Mouse (Mus musculus): Measurements from ENCODE around the gene Chrna5. TPM values are rescaled to one million over a fixed set of nuclear protein-coding genes. Genes with fewer than 3 reads are reported as not detected.

Chrna5 gene
- total RNA-seq, 2 experiments from 2014 or later: not detected

DNA sequence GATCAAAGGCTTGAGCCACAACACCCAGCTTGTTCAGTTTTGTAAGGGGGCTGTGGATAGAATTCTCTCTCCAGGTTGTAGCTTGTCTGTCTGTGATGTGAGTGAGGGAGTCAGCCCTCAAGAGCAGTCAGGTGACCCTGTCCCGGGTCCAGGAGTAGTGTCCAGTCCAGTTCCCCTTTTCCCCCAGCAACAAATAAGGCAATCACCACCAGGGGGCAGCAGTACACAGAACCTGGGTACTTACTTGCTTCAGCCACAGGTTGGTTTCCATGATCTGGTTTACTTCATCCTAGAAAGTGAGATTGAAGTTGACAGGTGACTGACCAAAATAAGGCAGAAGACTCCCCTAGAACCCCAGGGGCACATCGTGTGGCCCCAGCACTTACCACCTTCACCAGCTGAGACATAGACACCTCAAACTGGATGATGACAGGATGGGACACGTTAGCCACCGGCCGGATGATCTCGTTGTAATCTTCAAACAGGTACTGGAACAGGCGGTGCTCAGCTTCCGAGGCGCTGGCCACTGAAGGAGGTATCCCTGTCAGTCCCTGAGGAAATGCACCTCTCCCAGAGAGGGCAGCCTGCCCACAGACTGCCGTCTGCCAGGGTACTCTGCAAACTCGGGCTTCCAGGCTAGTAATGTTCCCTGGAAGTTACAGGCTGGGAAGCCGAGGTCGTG is 43.4 kb downstream of the Chrna5 start:
- peak; percentile 88 for DNase-seq

GRCm38 (mm10) chr9:55025534-55026274 is 45.0 kb downstream of the Chrna5 start:
- DNase-seq: no peak

- peak; percentile 24 for DNase-seq
Observed at GRCm38 (mm10) chr9:55026275-55026663, 45.6 kb downstream of the Chrna5 start, which contains the start of gene Chrna3. Chrna3 (minus strand) TSS chr9:55026562.

DNA sequence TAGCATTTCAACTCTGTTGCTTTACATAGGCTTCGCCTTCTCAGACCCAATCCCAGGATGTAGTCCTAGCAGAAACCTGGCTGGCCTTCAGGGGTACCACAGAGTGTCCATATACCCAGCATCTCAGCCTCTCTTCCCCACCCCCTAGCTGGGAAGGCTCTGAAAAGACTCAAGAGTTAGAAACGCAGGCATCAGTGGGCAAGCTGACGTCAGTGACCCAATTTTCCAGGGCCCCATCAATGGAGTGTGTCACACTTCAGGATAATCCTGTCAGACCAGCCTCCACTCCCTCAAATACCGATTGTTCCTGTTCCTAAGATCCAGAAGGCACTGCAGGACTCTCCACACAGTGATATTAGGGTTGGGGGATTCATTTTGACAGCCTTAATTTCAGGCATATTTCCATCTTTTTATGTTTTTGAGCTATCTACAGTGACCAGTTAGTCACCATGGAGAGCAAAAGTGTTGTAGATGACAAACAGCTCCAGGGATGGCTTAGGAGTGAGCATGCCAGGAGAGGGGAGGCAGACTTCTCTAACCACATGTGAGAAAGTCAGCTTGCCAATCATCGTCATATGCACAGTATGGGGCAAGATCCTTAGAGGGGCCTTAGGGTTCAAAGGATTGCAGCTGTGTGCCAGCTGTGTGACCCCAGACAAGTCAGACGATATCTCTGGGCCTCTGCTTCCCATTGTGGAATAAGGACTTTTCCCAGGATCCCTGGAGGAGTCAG is 50.9 kb downstream of the Chrna5 start:
- no peak for DNase-seq

- DNase-seq: no peak
Observed at GRCm38 (mm10) chr9:55038948-55039347, 58.3 kb downstream of the Chrna5 start.

- DNase-seq: no peak
Observed at GRCm38 (mm10) chr9:55039983-55040382, 59.3 kb downstream of the Chrna5 start.

DNA sequence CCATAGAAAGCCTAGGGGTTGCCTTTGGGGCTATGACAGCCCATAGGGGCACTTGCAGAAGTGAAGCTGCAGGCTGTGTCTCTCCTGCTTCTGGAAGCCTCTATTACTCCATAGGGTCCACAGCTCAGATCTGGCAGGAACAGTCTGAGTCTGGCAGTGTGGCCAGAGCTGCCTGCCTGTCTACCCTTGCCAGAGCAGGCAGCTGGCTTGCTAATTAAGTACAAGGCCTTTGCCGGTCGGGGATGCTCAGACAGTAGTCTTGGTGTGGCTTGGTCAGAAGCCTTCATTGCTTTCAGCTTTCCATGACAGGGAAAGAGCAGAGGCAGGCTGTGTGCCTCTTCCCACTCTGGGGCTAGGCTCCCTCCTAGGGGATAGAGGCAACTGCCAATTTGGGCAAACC is 60.7 kb downstream of the Chrna5 start:
- DNase-seq: no peak

DNA sequence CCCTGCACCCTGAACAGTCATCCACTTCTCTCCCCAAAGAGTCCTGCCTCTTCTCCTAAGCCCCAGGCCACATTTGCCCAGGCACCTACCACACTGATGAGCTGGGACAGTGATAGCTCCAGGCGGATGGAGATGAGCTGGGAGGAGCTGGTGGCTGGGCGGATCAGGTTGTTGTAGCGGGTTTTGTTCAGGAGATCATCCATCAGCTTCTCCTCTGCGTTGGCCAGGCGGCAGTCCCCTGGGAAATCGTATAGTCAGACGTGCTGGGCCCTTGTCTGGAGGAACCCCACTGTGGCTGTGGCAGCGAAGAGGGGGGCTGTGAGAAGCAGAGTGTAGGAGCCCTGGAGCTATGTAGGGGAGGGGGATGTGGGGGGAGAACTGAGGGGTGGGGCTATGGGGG is 63.0 kb downstream of the Chrna5 start:
- DNase-seq: no peak

GRCm38 (mm10) chr9:55045001-55045400 is 64.3 kb downstream of the Chrna5 start:
- no peak for DNase-seq

GRCm38 (mm10) chr9:55046764-55047163 is 66.1 kb downstream of the Chrna5 start:
- DNase-seq: no peak

DNA sequence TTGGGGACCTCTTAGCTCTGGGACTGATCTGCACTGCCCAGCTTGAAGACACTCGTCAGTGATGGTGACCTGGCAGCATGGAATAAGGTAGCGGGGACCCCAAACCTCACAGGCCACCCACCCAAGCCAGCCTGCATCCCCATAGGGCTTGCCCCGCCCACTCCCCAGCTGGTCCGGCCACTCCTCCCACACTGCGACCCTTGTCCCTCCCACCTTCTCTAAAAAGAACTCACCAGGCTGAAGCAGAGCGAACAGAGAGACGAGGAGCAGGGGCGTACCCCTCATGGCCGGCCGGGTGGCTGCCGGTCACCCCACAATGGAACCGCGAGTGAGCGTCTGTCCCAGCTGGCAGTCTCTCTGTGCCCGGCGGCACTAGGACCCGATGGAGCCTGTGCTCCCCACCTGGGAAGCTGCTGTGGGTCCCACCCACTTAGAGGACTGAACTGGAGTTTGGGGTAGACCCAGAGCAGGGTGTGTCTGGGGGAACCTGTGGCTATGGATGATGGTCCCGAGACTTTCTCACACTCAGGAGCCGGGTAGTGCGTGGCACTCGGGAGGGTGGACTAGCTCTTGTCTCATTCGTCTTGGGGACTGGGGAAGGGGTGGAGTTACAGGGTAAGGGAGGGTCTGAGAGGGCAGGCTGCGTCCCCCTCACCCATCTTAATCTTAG is 67.7 kb downstream of the Chrna5 start, which contains the start of gene Chrnb4:
Chrnb4 (minus strand) TSS at position 569 of the 670 bp plus-strand sequence.
- DNase-seq: no peak

DNA sequence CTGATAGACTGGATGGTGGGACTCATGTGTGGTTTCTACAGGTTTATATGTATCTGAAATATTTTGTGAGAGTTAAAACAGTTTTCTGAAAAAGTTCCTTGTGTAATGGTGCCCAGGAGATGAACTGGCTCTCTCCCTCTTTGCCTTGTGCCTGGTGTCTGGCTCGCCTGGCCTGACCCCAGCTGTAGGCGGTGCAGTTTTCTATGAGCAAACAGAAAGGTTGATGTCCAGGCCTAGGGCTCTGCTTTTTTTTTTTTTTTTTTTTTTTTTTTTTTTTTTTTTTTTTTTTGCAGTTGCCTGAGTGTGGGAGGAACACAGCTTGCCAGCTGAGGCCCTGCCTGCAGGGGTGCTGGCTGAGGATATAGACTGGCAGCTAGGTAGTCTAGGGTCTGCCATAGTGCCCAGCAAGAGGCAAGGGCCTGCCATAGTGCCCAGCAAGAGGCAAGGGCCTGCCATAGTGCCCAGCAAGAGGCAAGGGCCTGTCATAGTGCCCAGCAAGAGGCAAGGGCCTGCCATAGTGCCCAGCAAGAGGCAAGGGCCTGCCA is 74.8 kb downstream of the Chrna5 start:
- DNase-seq: no peak

Other genes with a start within 250 kb of the Chrna5 start
- 10 to 100 TPM; 47.1 to 49.9 TPM for gene Wdr61, start 246.4 kb upstream of the Chrna5 start, total RNA-seq (2021)
- under 1 TPM in 1 of 2 experiments, not detected in 1; 0.45 TPM for gene Crabp1, start 216.1 kb upstream of the Chrna5 start, total RNA-seq (2021)
- 10 to 100 TPM; 47.3 to 48.2 TPM for gene Ireb2, start 117.1 kb upstream of the Chrna5 start, total RNA-seq (2021)
- 1 to 10 TPM; 1.9 to 2.2 TPM for gene Hykk, start 63.6 kb upstream of the Chrna5 start, total RNA-seq (2021)
- gene Psma4, start 30.1 kb upstream of the Chrna5 start, total RNA-seq (2021): 100 to 1,000 TPM; 158 to 161 TPM
- not detected for gene AY074887, start 29.9 kb upstream of the Chrna5 start, total RNA-seq (2021)
- under 1 TPM; 0.07 to 0.12 TPM for gene Chrna3, start 45.7 kb downstream of the Chrna5 start, total RNA-seq (2021)
- under 1 TPM in 1 of 2 experiments, not detected in 1; 0.09 TPM for gene Chrnb4, start 67.9 kb downstream of the Chrna5 start, total RNA-seq (2021)
- 10 to 100 TPM; 29.2 to 31.4 TPM for gene Ube2q2, start 168.0 kb downstream of the Chrna5 start, total RNA-seq (2021)
- 10 to 100 TPM; 33.7 to 33.8 TPM for gene Fbxo22, start 228.0 kb downstream of the Chrna5 start, total RNA-seq (2021)

All from heart, postnatal 4 days (tissue).